Mouse (Mus musculus): ENCODE results near the gene Carm1. TPM values are rescaled to one million over a fixed set of nuclear protein-coding genes. Genes with fewer than 3 reads are reported as not detected.

Carm1 gene
- polyA plus RNA-seq, 1 experiment, result 48.1 TPM

GRCm38 (mm10) chr9:21505767-21506166, 40.9 kb upstream of the Carm1 start:
- Histone ChIP-seq H3K27me3 (ENCODE audit: control insufficient read depth, insufficient read depth, insufficient read length) (no peaks in the 10 kb centered on the region), H3K4me3 (no peak overlapping the region), H3K79me2 (ENCODE audit: control insufficient read depth, insufficient read depth) (peaks cover 6% of the 10 kb centered on the region), H3K4me2 (ENCODE audit: low read depth) (no peak overlapping the region), H3K36me3 (ENCODE audit: control insufficient read depth, insufficient read depth) (no peaks in the 10 kb centered on the region), H3ac (ENCODE audit: control insufficient read depth, insufficient read length) (no peak overlapping the region)
- no peak for TF ChIP-seq USF1 (IDR thresholded peaks at IDR 0.05; ENCODE audit: low read depth)
- TF ChIP-seq MYOD1 (IDR thresholded peaks at IDR 0.05; ENCODE audit: control insufficient read depth in 1 of 3, insufficient read length in 2 of 3, low read depth in 2 of 3), result no peak
- no peak for TF ChIP-seq MYOG (IDR thresholded peaks at IDR 0.05; ENCODE audit: control insufficient read depth in 1 of 3, insufficient read depth in 1 of 3, insufficient read length in 2 of 3, low read depth in 2 of 3)
- peak; percentile 71 for TF ChIP-seq POLR2AphosphoS2 (IDR thresholded peaks at IDR 0.05; ENCODE audit: insufficient read length, low read depth)
- no peak for TF ChIP-seq TCF12 (IDR thresholded peaks at IDR 0.05; ENCODE audit: insufficient read depth, poor library complexity, severe bottlenecking)
- TF ChIP-seq SRF (IDR thresholded peaks at IDR 0.05; ENCODE audit: control insufficient read depth, insufficient read length, low read depth), result no peak
- TF ChIP-seq E2F4 (IDR thresholded peaks at IDR 0.05; ENCODE audit: insufficient read depth), result no peak
- no peak for TF ChIP-seq TCF3 (IDR thresholded peaks at IDR 0.05; ENCODE audit: insufficient read length, low read depth)
- TF ChIP-seq POLR2A (IDR thresholded peaks at IDR 0.05; ENCODE audit: insufficient read length, low read depth), result peak; percentile 23
- no peak for TF ChIP-seq MAX (IDR thresholded peaks at IDR 0.05; ENCODE audit: low read depth)
- TF ChIP-seq REST (IDR thresholded peaks at IDR 0.05; ENCODE audit: insufficient read depth, insufficient read length), result no peak

DNA sequence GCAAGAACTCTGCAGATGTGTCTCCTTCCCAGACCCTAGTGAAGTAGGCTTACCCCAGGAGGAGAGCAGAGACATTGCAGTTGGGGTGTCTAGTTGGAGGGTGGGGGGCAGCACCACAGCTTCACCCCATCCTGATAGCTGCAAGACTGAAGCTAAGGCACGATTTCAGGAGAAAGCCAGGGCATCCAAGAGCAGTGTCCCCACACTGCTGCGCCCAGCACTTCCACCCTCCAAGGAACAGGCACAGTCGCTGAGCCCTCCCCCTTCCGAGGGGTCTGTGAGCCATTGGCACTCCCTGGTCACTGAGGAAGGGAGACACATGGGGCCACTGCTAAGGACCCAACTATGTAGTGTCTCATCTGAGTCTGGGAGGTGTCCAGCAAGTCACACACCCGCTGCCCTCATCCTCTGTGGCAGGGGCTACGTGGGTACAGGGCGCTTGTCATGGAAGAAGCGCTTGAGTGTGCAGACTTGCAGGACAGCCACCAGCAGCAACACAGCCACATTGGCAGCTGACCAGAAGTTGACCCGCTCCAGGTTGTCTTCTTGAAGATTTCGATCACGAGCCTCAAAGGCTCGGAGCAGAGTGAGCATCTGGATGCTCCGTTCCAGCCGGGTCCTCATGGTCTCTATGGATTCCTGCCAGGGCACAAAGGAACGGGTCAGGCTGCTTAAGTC, 38.8 kb upstream of the Carm1 start:
- Histone ChIP-seq H3K27me3 (ENCODE audit: control insufficient read depth, insufficient read depth, insufficient read length) (no peaks in the 10 kb centered on the region), H3K36me3 (ENCODE audit: control insufficient read depth, insufficient read depth) (no peaks in the 10 kb centered on the region)
- no peak for TF ChIP-seq REST (IDR thresholded peaks at IDR 0.05; ENCODE audit: insufficient read depth, insufficient read length)
- peak; percentile 78 for TF ChIP-seq POLR2AphosphoS2 (IDR thresholded peaks at IDR 0.05; ENCODE audit: insufficient read length, low read depth)
- TF ChIP-seq POLR2A (IDR thresholded peaks at IDR 0.05; ENCODE audit: insufficient read length, low read depth), result peak; percentile 37

GRCm38 (mm10) chr9:21508871-21509404, 37.8 kb upstream of the Carm1 start:
- H3ac ChIP-seq (ENCODE audit: control insufficient read depth, insufficient read length), result no peak overlapping the region
- H3K4me2 ChIP-seq (ENCODE audit: low read depth), result peak overlapping the region; percentile 96
- no peaks in the 10 kb centered on the region for H3K27me3 ChIP-seq (ENCODE audit: control insufficient read depth, insufficient read depth, insufficient read length)
- TF ChIP-seq POLR2AphosphoS2 (IDR thresholded peaks at IDR 0.05; ENCODE audit: insufficient read length, low read depth), result peak; percentile 94
- no peak for TF ChIP-seq TCF3 (IDR thresholded peaks at IDR 0.05; ENCODE audit: insufficient read length, low read depth)
- TF ChIP-seq MYOD1 (IDR thresholded peaks at IDR 0.05; ENCODE audit: control insufficient read depth in 1 of 3, insufficient read length in 2 of 3, low read depth in 2 of 3), result peak in 1 of 3 experiments; percentile 39
- TF ChIP-seq REST (IDR thresholded peaks at IDR 0.05; ENCODE audit: insufficient read depth, insufficient read length), result no peak
- peak in 1 of 3 experiments; percentile 50 for TF ChIP-seq MYOG (IDR thresholded peaks at IDR 0.05; ENCODE audit: control insufficient read depth in 1 of 3, insufficient read depth in 1 of 3, insufficient read length in 2 of 3, low read depth in 2 of 3)
- peak; percentile 14 for TF ChIP-seq POLR2A (IDR thresholded peaks at IDR 0.05; ENCODE audit: insufficient read length, low read depth)
- no peak for TF ChIP-seq TCF12 (IDR thresholded peaks at IDR 0.05; ENCODE audit: insufficient read depth, poor library complexity, severe bottlenecking)
- no peak for TF ChIP-seq USF1 (IDR thresholded peaks at IDR 0.05; ENCODE audit: low read depth)
- no peak for TF ChIP-seq CEBPB (IDR thresholded peaks at IDR 0.05; ENCODE audit: insufficient read depth, poor library complexity, severe bottlenecking)
- H3K36me3 ChIP-seq (ENCODE audit: control insufficient read depth, insufficient read depth), result no peaks in the 10 kb centered on the region
- H3K4me3 ChIP-seq, result peak overlapping the region; percentile 53
- peaks cover 6% of the 10 kb centered on the region for H3K79me2 ChIP-seq (ENCODE audit: control insufficient read depth, insufficient read depth)

More for the DNA sequence above, 38.8 kb upstream of the Carm1 start:
- peaks cover 6% of the 10 kb centered on the region for H3K79me2 ChIP-seq (ENCODE audit: control insufficient read depth, insufficient read depth)
- H3K4me2 ChIP-seq (ENCODE audit: low read depth), result no peak overlapping the region
- H3K4me3 ChIP-seq, result no peak overlapping the region
- H3ac ChIP-seq (ENCODE audit: control insufficient read depth, insufficient read length), result no peak overlapping the region

GRCm38 (mm10) chr9:21509772-21510688, 36.7 kb upstream of the Carm1 start, which contains the start of gene Tmed1:
TSS of gene Tmed1 (minus strand) at chr9:21510252.
- peak within 1 kb of the TSS; percentile 96 for H3K4me2 ChIP-seq (ENCODE audit: low read depth)
- H3K36me3 ChIP-seq (ENCODE audit: control insufficient read depth, insufficient read depth), result no peaks in the 10 kb centered on the region
- peaks cover 6% of the 10 kb centered on the region for H3K79me2 ChIP-seq (ENCODE audit: control insufficient read depth, insufficient read depth)
- H3ac ChIP-seq (ENCODE audit: control insufficient read depth, insufficient read length), result peak within 1 kb of the TSS; percentile 11
- H3K4me3 ChIP-seq, result peak within 1 kb of the TSS; percentile 53
- no peak for TF ChIP-seq TCF3 (IDR thresholded peaks at IDR 0.05; ENCODE audit: insufficient read length, low read depth)
- peak; percentile 91 for TF ChIP-seq POLR2AphosphoS2 (IDR thresholded peaks at IDR 0.05; ENCODE audit: insufficient read length, low read depth)
- TF ChIP-seq SRF (IDR thresholded peaks at IDR 0.05; ENCODE audit: control insufficient read depth, insufficient read length, low read depth), result peak; percentile 24
- no peak for TF ChIP-seq USF1 (IDR thresholded peaks at IDR 0.05; ENCODE audit: low read depth)
- peak; percentile 98 for TF ChIP-seq MAX (IDR thresholded peaks at IDR 0.05; ENCODE audit: low read depth)
- TF ChIP-seq TCF12 (IDR thresholded peaks at IDR 0.05; ENCODE audit: insufficient read depth, poor library complexity, severe bottlenecking), result no peak
- no peak for TF ChIP-seq REST (IDR thresholded peaks at IDR 0.05; ENCODE audit: insufficient read depth, insufficient read length)
- TF ChIP-seq MYOG (IDR thresholded peaks at IDR 0.05; ENCODE audit: control insufficient read depth in 1 of 3, insufficient read depth in 1 of 3, insufficient read length in 2 of 3, low read depth in 2 of 3), result no peak
- peak; percentile 66 for TF ChIP-seq POLR2A (IDR thresholded peaks at IDR 0.05; ENCODE audit: insufficient read length, low read depth)
- TF ChIP-seq CEBPB (IDR thresholded peaks at IDR 0.05; ENCODE audit: insufficient read depth, poor library complexity, severe bottlenecking), result no peak
- TF ChIP-seq E2F4 (IDR thresholded peaks at IDR 0.05; ENCODE audit: insufficient read depth), result peak; percentile 37
- H3K27me3 ChIP-seq (ENCODE audit: control insufficient read depth, insufficient read depth, insufficient read length), result no peaks in the 10 kb centered on the region
